Mouse (Mus musculus): ENCODE data around the gene Galnt18. TPM values are rescaled to one million over a fixed set of nuclear protein-coding genes. Genes with fewer than 3 reads are reported as not detected.

The Galnt18 gene
- polyA plus RNA-seq, 1 experiment: 13.4 TPM

- no peak for DNase-seq (ENCODE audit: low read depth)
- peak; percentile 3; the same call in 1 of the 2 replicates for TF ChIP-seq CTCF (IDR thresholded peaks at IDR 0.05; ENCODE audit: borderline replicate concordance, extremely low read depth, insufficient read depth, insufficient read length)
- no peak for TF ChIP-seq POLR2A (IDR thresholded peaks at IDR 0.05; ENCODE audit: borderline replicate concordance, extremely low read depth, insufficient read depth, insufficient read length, poor library complexity, severe bottlenecking)
These were observed 186.1 kb downstream of the Galnt18 start for GRCm38 (mm10) chr7:111593680-111594079.

GRCm38 (mm10) chr7:111589506-111590125 is 190.2 kb downstream of the Galnt18 start:
- no peak for DNase-seq (ENCODE audit: low read depth)
- no peak for TF ChIP-seq CTCF (IDR thresholded peaks at IDR 0.05; ENCODE audit: borderline replicate concordance, extremely low read depth, insufficient read depth, insufficient read length)
- no peak for TF ChIP-seq POLR2A (IDR thresholded peaks at IDR 0.05; ENCODE audit: borderline replicate concordance, extremely low read depth, insufficient read depth, insufficient read length, poor library complexity, severe bottlenecking)

- TF ChIP-seq POLR2A (IDR thresholded peaks at IDR 0.05; ENCODE audit: borderline replicate concordance, extremely low read depth, insufficient read depth, insufficient read length, poor library complexity, severe bottlenecking) (no peak), CTCF (IDR thresholded peaks at IDR 0.05; ENCODE audit: borderline replicate concordance, extremely low read depth, insufficient read depth, insufficient read length) (no peak)
- DNase-seq (ENCODE audit: low read depth): peak; percentile 50
These were observed 191.4 kb downstream of the Galnt18 start for GRCm38 (mm10) chr7:111588291-111588781.

GRCm38 (mm10) chr7:111580547-111580946 is 199.2 kb downstream of the Galnt18 start:
- TF ChIP-seq CTCF (IDR thresholded peaks at IDR 0.05; ENCODE audit: borderline replicate concordance, extremely low read depth, insufficient read depth, insufficient read length) (no peak), POLR2A (IDR thresholded peaks at IDR 0.05; ENCODE audit: borderline replicate concordance, extremely low read depth, insufficient read depth, insufficient read length, poor library complexity, severe bottlenecking) (no peak)
- DNase-seq (ENCODE audit: low read depth): peak; percentile 75

GRCm38 (mm10) chr7:111575096-111575495 is 204.7 kb downstream of the Galnt18 start:
- no peak for DNase-seq (ENCODE audit: low read depth)

GRCm38 (mm10) chr7:111572336-111572735 is 207.4 kb downstream of the Galnt18 start:
- DNase-seq (ENCODE audit: low read depth): no peak
- no peak for TF ChIP-seq POLR2A (IDR thresholded peaks at IDR 0.05; ENCODE audit: borderline replicate concordance, extremely low read depth, insufficient read depth, insufficient read length, poor library complexity, severe bottlenecking)
- TF ChIP-seq CTCF (IDR thresholded peaks at IDR 0.05; ENCODE audit: borderline replicate concordance, extremely low read depth, insufficient read depth, insufficient read length): no peak

More at GRCm38 (mm10) chr7:111575096-111575495, 204.7 kb downstream of the Galnt18 start:
- no peak for TF ChIP-seq CTCF (IDR thresholded peaks at IDR 0.05; ENCODE audit: borderline replicate concordance, extremely low read depth, insufficient read depth, insufficient read length)
- no peak for TF ChIP-seq POLR2A (IDR thresholded peaks at IDR 0.05; ENCODE audit: borderline replicate concordance, extremely low read depth, insufficient read depth, insufficient read length, poor library complexity, severe bottlenecking)

- no peak for TF ChIP-seq POLR2A (IDR thresholded peaks at IDR 0.05; ENCODE audit: borderline replicate concordance, extremely low read depth, insufficient read depth, insufficient read length, poor library complexity, severe bottlenecking)
- no peak for TF ChIP-seq CTCF (IDR thresholded peaks at IDR 0.05; ENCODE audit: borderline replicate concordance, extremely low read depth, insufficient read depth, insufficient read length)
- no peak for DNase-seq (ENCODE audit: low read depth)
These were observed 212.9 kb downstream of the Galnt18 start for GRCm38 (mm10) chr7:111566838-111567237.

- no peak for TF ChIP-seq CTCF (IDR thresholded peaks at IDR 0.05; ENCODE audit: borderline replicate concordance, extremely low read depth, insufficient read depth, insufficient read length)
- no peak for TF ChIP-seq POLR2A (IDR thresholded peaks at IDR 0.05; ENCODE audit: borderline replicate concordance, extremely low read depth, insufficient read depth, insufficient read length, poor library complexity, severe bottlenecking)
- DNase-seq (ENCODE audit: low read depth): no peak
These were observed 216.3 kb downstream of the Galnt18 start for GRCm38 (mm10) chr7:111563316-111564110.

GRCm38 (mm10) chr7:111560097-111560496 is 219.7 kb downstream of the Galnt18 start:
- no peak for TF ChIP-seq POLR2A (IDR thresholded peaks at IDR 0.05; ENCODE audit: borderline replicate concordance, extremely low read depth, insufficient read depth, insufficient read length, poor library complexity, severe bottlenecking)
- TF ChIP-seq CTCF (IDR thresholded peaks at IDR 0.05; ENCODE audit: borderline replicate concordance, extremely low read depth, insufficient read depth, insufficient read length): peak; percentile 28; the same call in 1 of the 2 replicates

GRCm38 (mm10) chr7:111559011-111559410 is 220.8 kb downstream of the Galnt18 start:
- TF ChIP-seq POLR2A (IDR thresholded peaks at IDR 0.05; ENCODE audit: borderline replicate concordance, extremely low read depth, insufficient read depth, insufficient read length, poor library complexity, severe bottlenecking) (no peak), CTCF (IDR thresholded peaks at IDR 0.05; ENCODE audit: borderline replicate concordance, extremely low read depth, insufficient read depth, insufficient read length) (no peak)
- no peak for DNase-seq (ENCODE audit: low read depth)

More at GRCm38 (mm10) chr7:111560097-111560496, 219.7 kb downstream of the Galnt18 start:
- DNase-seq (ENCODE audit: low read depth): no peak

- TF ChIP-seq CTCF (IDR thresholded peaks at IDR 0.05; ENCODE audit: borderline replicate concordance, extremely low read depth, insufficient read depth, insufficient read length) (no peak), POLR2A (IDR thresholded peaks at IDR 0.05; ENCODE audit: borderline replicate concordance, extremely low read depth, insufficient read depth, insufficient read length, poor library complexity, severe bottlenecking) (no peak)
- DNase-seq (ENCODE audit: low read depth): no peak
These were observed 228.8 kb downstream of the Galnt18 start for GRCm38 (mm10) chr7:111550987-111551386.
